Mouse (Mus musculus) stomach, postnatal 0 days (tissue): ENCODE measurements around the gene Gm45711.

Experiments
- CTCF ChIP-seq: IDR thresholded peaks from 2 replicates; pipeline ENCODE4 v1.5.1; 2016; ENCODE audit warnings: antibody characterized with exemption, low read depth, mild to moderate bottlenecking, moderate library complexity
- EP300 ChIP-seq: optimal IDR thresholded peaks from 2 replicates; pipeline ENCODE3; 2016; ENCODE audit warnings: antibody characterized with exemption

DNA sequence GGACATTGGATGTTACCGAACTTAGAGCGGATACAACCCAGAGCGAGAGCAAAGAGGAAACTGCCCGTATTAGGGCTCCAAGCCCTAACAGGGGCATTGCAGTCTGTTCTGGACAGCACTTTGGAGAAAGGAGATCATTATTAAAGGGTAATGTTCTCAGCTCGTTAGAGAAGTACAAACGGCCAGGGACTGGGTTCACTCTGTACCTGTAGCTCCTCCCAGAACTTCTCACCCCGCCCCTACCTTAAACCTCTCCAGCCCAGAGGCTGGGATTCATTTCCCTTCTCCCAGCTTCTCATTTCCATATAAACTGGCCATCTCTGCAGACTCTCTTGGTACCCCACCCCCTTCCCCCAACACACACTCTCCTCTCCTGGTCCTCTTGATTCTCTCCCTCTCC, 58.4 kb downstream of the Gm45711 start:
- TF ChIP-seq CTCF (no peak), EP300 (no peak)
